ENCODE assay signal across 8 mouse cellular contexts in the genomic region with DNA sequence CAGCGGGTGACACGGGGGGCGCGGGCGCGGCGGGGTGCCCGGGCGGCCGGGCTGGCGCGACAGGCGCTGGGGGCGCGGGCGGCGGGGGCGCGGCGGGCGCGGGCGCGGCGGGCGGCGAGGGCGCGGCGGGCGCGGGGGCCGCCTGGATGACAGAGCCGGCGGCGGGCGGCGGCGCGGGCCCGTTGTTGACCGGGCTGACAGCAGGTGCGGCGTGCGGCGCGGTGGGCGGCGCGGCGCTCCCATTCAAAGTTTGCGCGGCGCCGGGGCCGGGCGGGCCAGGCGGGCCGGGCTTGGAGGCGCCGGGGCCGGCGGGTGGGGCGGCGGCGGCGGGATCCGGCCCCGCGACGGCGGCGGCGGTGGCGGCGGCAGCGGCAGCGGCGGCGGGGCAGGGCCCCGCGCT. TPM values are rescaled to one million over a fixed set of nuclear protein-coding genes. Genes with fewer than 3 reads are reported as not detected.
DNase-seq lines count a peak whose midpoint lies in the region; ATAC-seq lines count a peak whose summit lies in the region.

No protein-coding gene starts in this region.

- peak overlapping the region; percentile 91 for H3K4me3 ChIP-seq in embryonic facial prominence, embryonic 15.5 days (replicated peaks)

- no peak overlapping the region for H3K27ac ChIP-seq in embryonic facial prominence, embryonic 15.5 days (replicated peaks)

- H3K36me3 ChIP-seq in embryonic facial prominence, embryonic 15.5 days: no peaks in the 10 kb centered on the region

- ATAC-seq in embryonic facial prominence, embryonic 15.5 days (ENCODE audit: insufficient number of reproducible peaks, low FRiP score, low TSS enrichment, low read depth): no peak

- peak overlapping the region; percentile 98 for H3K4me2 ChIP-seq in embryonic facial prominence, embryonic 15.5 days (replicated peaks)

- peaks cover 33% of the 10 kb centered on the region for H3K4me1 ChIP-seq in embryonic facial prominence, embryonic 15.5 days

- peak overlapping the region; percentile 78 for H3K9ac ChIP-seq in embryonic facial prominence, embryonic 15.5 days

- WGBS in embryonic facial prominence, embryonic 15.5 days: under 1% methylated on average over 24 of the region's 82 CpGs

- peak; percentile 28 to 32 for DNase-seq in left cerebral cortex, adult 18-20 months (ENCODE audit: low spot score in 2 of 2)
- no peak for DNase-seq in left cerebral cortex, adult 9 months (ENCODE audit: low spot score in 2 of 2)
- DNase-seq in adrenal gland, postnatal 10 days: peak; percentile 44
- DNase-seq in kidney, postnatal 25 days: peak; percentile 23 to 58
- peak; percentile 23 for DNase-seq in neural tube, embryonic 10.5 days (ENCODE audit: extremely low spot score, low spot score)
- no peak for DNase-seq in layer of hippocampus, adult 8-10 months (ENCODE audit: low spot score in 2 of 2)
- no peak for DNase-seq in gastrocnemius, postnatal 4 days (ENCODE audit: low spot score in 2 of 2)

- no peaks in the 10 kb centered on the region for H3K9me3 ChIP-seq in embryonic facial prominence, embryonic 15.5 days (replicated peaks)

- H3K27me3 ChIP-seq in embryonic facial prominence, embryonic 15.5 days: no peaks in the 10 kb centered on the region

RNA-seq across cellular contexts. Expression of a gene that starts 0.6 kb away (rescaled TPM):
- total RNA-seq in left cerebral cortex, adult 18-20 months (2021): 10 to 100 TPM; 20.5 to 21.6 TPM
- total RNA-seq in adrenal gland, postnatal 10 days (2021): 10 to 100 TPM; 15.8 to 19.1 TPM
- 2.9 and 3.6 TPM in 2 replicates for polyA plus RNA-seq in embryonic facial prominence, embryonic 15.5 days (2015; fragmentation: Nextera tagmentation; extraction: Ambion mirVana)
- 10 to 100 TPM; 22.0 to 23.5 (median 22.3) TPM for total RNA-seq in layer of hippocampus, adult 8-10 months (2022)
- 10 to 100 TPM; 14.1 to 15.7 TPM for total RNA-seq in gastrocnemius, postnatal 4 days (2021)

RNA-seq across cellular contexts. Expression of a gene that starts 48.9 kb away (rescaled TPM):
- 100 to 1,000 TPM; 104 to 106 TPM for total RNA-seq in left cerebral cortex, adult 18-20 months (2021)
- 10 to 100 TPM; 33.2 to 35.9 TPM for total RNA-seq in adrenal gland, postnatal 10 days (2021)
- polyA plus RNA-seq in embryonic facial prominence, embryonic 15.5 days (2015; fragmentation: Nextera tagmentation; extraction: Ambion mirVana): 8.9 and 9.1 TPM in 2 replicates
- 10 to 100 TPM; 83.3 to 97.9 (median 92.6) TPM for total RNA-seq in layer of hippocampus, adult 8-10 months (2022)
- 10 to 100 TPM; 48.3 to 50.8 TPM for total RNA-seq in gastrocnemius, postnatal 4 days (2021)

Comparison
In these comparisons a context has a peak if more than half of its experiments do, and no peak if none do; other contexts are left out.
1. DNase-seq: peak in left cerebral cortex, adult 18-20 months (2 of 2), adrenal gland, postnatal 10 days (single experiment), kidney, postnatal 25 days (2 of 2) and neural tube, embryonic 10.5 days (single experiment); none in left cerebral cortex, adult 9 months (0 of 2), layer of hippocampus, adult 8-10 months (0 of 2) and gastrocnemius, postnatal 4 days (0 of 2).